Mouse (Mus musculus) thymus, postnatal 36 days (tissue): Measurements from ENCODE around the gene Pou2f3.
A peak's percentile ranks its signal among the peaks of the same experiment; 100 is the strongest.

Experiments
- DNase-seq, 2 experiments: peaks; one replicate each; pipeline ENCODE4 v3.0.0; 2022; ENCODE audit warnings: mixed read lengths in 2 of 2

The Pou2f3 gene

DNA sequence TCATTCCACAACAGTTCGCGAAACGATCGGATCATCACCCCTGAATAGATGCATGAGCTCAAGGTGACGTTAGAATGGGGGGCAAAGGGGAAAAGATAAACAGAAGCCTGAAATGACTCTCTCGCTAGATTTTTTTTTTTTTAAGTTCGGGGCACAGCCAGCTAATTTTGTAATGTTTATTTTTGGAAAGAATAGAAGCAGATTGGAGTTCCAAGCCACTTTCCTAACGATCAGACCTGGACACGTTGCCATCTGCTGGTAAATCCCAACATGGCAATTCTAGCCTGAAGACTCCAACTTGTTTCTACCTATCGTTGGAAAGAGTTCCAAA lies 103.0 kb downstream of the Pou2f3 start, which contains the start of gene Arhgef12:
TSS of gene Arhgef12 (minus strand) at position 53 of the 331 bp plus-strand sequence.
- DNase-seq = no peak

DNA sequence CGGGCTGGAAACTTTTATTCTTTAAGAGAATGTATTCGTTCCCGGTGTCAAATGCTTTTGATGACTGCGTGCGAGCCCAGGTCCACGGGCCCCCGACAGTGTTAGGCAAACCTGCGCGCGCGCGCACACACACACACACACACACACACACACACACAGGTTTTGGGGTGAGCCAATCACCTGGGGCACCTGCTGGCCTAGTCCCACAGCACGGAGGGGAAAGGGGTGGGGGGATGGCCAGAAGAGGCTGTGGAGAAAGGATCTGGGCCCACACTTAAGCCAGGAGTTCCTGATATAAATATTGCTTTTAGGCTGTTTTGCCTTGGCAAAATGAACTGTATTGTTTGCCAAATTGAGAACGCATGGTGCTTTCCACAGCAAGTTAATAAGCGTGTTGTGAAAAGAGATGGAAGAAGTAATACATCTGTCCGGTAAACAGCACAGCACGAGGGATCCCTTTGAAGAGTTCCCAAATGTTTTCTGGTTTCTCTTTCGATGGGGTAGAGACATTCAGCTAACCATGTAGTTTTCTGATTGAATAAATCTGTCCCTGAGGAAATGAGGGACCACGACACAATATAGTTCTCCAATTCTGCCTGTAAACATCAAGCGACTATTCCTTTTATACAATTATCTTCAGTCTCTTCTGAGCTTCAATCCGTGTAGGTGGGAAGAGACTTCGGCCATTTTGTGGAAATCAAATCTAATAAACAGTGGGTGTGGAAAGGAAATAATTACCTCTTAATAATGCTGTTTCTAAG lies 103.6 kb downstream of the Pou2f3 start:
- peak; percentile 8 for DNase-seq

DNA sequence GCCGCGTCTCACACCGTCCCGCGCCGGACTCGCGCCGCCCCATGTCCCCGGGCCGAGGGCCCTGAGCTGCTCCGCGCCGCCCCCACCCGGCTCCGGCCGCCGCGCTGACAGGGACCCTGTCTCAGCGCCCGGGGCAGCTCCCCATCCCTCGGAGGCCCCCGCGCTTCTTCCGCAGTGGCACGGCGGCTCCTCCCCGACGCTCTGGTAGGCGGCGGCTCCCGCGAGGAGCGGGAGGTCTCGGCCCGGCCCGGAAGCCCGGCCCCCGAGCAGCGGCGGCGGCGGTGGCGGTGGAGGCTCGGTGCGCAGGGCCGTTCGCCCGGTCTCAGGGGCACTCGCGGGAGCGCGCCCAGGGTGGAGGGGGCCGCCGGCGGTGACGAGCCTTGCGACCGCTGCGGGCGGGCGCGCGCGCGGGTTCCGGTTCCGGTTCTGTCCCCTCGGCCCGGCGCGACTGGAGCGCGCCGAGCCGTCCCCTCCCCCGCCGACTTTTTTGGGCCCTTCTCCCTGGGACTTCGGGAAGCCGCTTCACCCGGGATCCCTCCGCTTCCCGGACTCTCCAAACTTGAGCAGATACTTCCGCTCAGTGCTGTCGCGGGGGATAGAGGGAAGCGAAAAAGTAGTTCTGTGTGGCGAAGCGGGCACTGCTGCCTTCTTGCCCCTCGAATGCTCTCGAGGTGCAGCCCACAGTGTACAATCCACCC lies 104.4 kb downstream of the Pou2f3 start:
- peak; percentile 45 to 60 for DNase-seq

DNA sequence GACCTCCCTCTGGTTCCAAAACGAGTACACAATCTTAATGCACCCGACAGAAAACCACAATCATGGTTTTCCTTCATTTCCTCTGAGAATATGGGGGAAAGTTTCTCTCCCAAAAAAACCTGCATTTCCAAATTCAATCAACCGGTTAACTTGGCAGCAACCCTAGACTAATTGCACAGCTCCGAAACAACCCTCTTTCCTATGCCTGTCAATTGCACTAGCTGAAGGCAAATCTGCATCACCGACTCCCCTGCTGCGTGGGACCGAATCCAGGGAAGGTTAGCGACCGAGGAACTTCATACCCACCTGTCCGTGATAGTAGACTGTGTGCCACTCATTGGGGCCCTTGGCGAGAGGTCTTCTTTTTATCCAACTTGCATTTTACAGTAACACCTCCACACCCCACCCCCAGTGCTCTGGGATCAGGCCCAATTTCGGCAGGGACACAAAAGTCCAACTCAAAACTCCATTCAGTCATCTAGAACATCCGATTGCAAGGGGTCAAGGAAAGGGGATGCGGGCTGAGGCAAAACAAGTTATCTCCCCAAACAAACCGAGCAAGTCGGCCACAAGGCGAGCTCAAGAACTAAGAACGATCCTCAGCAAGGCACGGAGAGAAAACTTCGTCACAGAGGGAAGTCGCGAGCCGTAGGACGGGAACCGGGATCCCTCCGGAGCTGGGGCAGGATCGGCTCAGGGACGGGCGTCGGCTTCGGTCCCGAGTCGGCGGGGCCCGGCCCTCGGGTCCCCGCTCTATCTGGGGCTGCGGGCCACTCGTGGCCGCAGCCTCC lies 105.1 kb downstream of the Pou2f3 start:
- peak; percentile 5 to 7 for DNase-seq

- DNase-seq = no peak
Observed at GRCm38 (mm10) chr9:43104526-43104872, 105.7 kb downstream of the Pou2f3 start.

- DNase-seq = no peak
Observed at GRCm38 (mm10) chr9:43103675-43104299, 106.4 kb downstream of the Pou2f3 start.

DNA sequence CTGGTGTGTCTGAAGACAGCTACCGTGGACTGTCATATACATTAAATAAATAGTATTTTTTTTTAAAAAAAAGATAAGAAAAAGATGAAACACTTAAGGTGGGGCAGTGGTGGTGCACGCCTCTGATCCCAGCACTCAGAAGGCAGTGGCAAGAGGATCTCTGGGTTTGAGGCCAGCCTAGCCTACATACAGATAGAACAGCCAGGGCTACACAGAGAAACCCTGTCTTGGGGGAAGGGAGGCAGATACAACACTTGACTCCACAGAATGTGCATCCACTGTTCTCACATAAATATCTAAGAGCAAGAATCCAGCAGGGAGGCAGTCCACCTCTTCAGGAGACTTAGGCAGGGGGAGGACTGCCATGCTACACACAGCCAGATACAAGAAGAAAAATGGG lies 107.2 kb downstream of the Pou2f3 start:
- DNase-seq = no peak

DNA sequence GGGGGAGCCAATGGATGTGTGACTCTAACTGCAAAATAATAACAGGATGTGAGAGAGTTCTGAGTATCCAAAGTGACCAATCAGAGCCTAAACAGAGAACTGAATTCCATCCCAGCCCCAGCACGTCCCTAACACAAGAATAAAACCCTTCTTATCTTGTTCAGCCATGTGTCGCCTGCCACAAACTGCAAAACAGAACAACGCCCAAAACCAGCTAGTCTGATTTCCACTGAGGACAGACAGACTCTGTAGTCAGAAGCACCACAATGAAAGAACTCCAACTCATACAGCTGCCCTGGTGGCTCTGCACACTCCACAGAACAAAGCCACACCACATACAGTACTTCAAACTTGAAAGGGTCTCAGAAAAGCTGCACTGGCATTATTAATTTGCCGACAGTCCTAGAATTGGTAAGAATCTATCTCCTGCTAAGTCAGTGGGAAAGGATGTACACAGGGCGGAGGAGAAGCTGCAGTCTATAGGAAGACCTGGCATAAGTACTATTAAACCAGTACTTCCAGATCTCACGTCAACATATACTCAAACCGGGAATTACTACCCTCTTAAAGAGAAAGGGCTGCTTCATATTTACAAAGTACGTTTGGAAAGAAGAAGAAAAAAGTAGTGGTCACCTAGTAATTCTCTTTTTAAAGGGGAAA lies 108.1 kb downstream of the Pou2f3 start:
- DNase-seq = no peak

- no peak for DNase-seq
Observed at GRCm38 (mm10) chr9:43098922-43099321, 111.2 kb downstream of the Pou2f3 start.

- DNase-seq = no peak
Observed at GRCm38 (mm10) chr9:43097801-43098557, 112.2 kb downstream of the Pou2f3 start.

- DNase-seq = peak; percentile 44 to 55
Observed at GRCm38 (mm10) chr9:43096337-43096736, 113.8 kb downstream of the Pou2f3 start.

- no peak for DNase-seq
Observed at GRCm38 (mm10) chr9:43094828-43095227, 115.3 kb downstream of the Pou2f3 start.

- DNase-seq = no peak
Observed at GRCm38 (mm10) chr9:43093803-43094202, 116.4 kb downstream of the Pou2f3 start.

- no peak for DNase-seq
Observed at GRCm38 (mm10) chr9:43085686-43086285, 124.4 kb downstream of the Pou2f3 start.

DNA sequence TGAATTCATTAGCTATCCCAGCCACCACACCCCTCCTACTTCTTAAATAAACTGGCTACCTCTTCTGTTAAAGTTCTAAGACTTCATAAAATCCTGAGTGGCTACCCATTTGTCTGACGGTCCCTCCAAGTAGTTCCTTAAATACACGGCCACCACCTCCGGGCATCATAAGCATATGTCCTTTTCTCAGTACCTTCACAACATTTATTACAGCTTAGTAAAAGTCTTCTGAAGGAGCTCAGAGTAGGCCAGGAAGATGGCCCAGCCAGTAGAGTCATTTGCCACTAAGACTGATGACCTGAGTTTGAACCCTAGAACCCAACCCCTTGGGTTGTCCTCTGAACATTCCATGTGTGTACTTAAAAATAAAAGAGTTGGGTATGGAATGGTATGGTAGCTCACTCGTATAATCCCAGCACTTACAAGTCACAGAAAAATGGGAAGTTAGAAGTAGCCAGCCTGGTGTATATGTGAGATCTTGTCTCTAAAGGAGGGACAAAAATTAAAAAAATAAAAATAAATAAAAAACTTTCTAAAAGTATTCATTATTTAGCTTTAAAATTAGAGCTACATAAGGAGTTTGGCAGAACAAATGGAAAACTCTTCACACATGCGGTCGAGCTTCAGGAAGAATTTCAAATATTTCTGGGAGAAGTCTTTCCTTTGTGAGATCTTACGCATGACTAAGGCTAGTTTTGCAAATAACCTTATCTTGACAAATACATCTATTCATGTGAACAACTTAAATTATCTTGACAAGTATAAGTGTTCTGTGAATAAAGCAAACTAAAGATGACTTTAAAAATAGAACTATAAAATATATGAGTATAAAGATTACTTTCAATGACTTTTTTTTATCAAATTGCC lies 125.4 kb downstream of the Pou2f3 start:
- no peak for DNase-seq

- DNase-seq = no peak
Observed at GRCm38 (mm10) chr9:43083441-43084055, 126.6 kb downstream of the Pou2f3 start.

- DNase-seq = no peak
Observed at GRCm38 (mm10) chr9:43078711-43079110, 131.5 kb downstream of the Pou2f3 start.

- no peak for DNase-seq
Observed at GRCm38 (mm10) chr9:43076163-43076562, 134.0 kb downstream of the Pou2f3 start.

DNA sequence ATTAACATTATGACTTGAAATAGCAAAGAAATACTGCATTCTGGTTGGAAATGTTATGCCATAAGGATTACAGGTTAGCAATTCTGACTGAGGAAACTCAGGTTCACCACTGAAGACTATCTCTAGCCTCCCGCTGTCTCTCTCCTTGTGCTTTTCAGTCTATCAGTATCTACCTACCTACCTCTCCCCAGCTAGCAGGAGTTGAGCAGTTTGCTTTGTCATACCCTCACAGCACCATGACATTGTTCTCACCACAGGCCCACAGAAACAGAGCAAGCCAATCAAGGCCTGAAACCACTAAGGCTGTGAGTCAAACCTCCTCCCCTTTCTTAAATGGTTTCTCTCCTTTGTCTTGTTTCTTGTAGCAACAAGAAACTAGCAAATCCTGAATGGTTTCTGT lies 135.6 kb downstream of the Pou2f3 start:
- DNase-seq = no peak
